9 mouse cellular contexts compared by ENCODE assay signal in the genomic region with DNA sequence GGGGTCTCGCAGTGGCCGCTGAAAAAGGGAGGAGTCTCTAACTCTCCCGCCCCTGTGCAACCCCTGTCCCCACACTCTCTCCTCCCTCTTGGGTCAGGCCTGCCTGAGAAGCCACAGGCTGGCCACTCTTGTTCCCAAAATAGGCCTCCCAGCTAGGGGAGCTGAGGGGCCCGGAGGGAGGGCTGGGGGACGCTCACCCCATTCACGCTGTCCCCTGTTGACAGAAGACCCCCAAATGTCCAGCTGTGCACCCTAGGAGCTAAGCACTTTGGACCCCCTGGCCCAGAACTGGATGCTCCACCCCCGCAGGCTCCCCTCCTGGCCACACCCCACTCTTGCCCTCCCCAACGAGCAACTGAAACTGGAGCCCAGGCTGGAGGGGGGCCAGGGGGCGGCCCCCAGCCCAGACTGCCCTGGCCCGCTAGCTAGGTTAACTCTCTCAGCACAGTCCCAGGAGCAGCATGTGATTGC. TPM values are rescaled to one million over a fixed set of nuclear protein-coding genes. Genes with fewer than 3 reads are reported as not detected.
DNase-seq lines count a peak whose midpoint lies in the region; ATAC-seq and TF ChIP-seq lines count a peak whose summit lies in the region.
"Had no signal": no experiment of that assay in that cellular context is flagged by ENCODE, and none has a peak within 500 bp of the region (broad histone marks: within the 10 kb centered on the region; RNA-seq: fewer than 3 reads in every experiment).

No protein-coding gene starts in this region.

- no peaks in the 10 kb centered on the region for H3K9me3 ChIP-seq in forebrain, embryonic 16.5 days (ENCODE audit: control insufficient read depth, low read length)
- no peaks in the 10 kb centered on the region for H3K9me3 ChIP-seq in forebrain, embryonic 15.5 days
- H3K9me3 ChIP-seq in lung, embryonic 14.5 days (ENCODE audit: low read depth, low read length): no peaks in the 10 kb centered on the region
- no peaks in the 10 kb centered on the region for H3K9me3 ChIP-seq in stomach, embryonic 16.5 days (replicated peaks; ENCODE audit: control insufficient read depth, low read length)

- TF ChIP-seq CTCF in lung, embryonic 14.5 days (IDR thresholded peaks at IDR 0.05; ENCODE audit: low read depth): no peak

- H3K4me1 ChIP-seq in forebrain, embryonic 16.5 days (replicated peaks; ENCODE audit: control insufficient read depth, insufficient read depth, low read length): peaks cover 26% of the 10 kb centered on the region
- H3K4me1 ChIP-seq in forebrain, embryonic 15.5 days: peaks cover 29% of the 10 kb centered on the region
- peaks cover 23% of the 10 kb centered on the region for H3K4me1 ChIP-seq in lung, embryonic 14.5 days (ENCODE audit: insufficient read depth)
- peaks cover 34% of the 10 kb centered on the region for H3K4me1 ChIP-seq in stomach, embryonic 16.5 days (ENCODE audit: control insufficient read depth, insufficient read depth, low read length)

- H3K4me3 ChIP-seq in forebrain, embryonic 16.5 days (replicated peaks; ENCODE audit: low read length): no peak overlapping the region
- H3K4me3 ChIP-seq in forebrain, embryonic 15.5 days: no peak overlapping the region
- H3K4me3 ChIP-seq in lung, embryonic 14.5 days (ENCODE audit: low read depth, low read length): peak overlapping the region; percentile 22
- peak overlapping the region; percentile 49 for H3K4me3 ChIP-seq in stomach, embryonic 16.5 days (replicated peaks; ENCODE audit: low read length)

- ATAC-seq in forebrain, embryonic 16.5 days: no peak
- no peak for ATAC-seq in forebrain, embryonic 15.5 days (replicated peaks)
- ATAC-seq in lung, embryonic 14.5 days (ENCODE audit: insufficient read depth): peak; percentile 89
- peak; percentile 86 for ATAC-seq in stomach, embryonic 16.5 days (ENCODE audit: insufficient read depth, low FRiP score)
- ATAC-seq in CD4-positive, CD25-positive, alpha-beta regulatory T cell, adult 4 months: no peak

- peaks cover 28% of the 10 kb centered on the region for H3K27me3 ChIP-seq in forebrain, embryonic 16.5 days (replicated peaks; ENCODE audit: control insufficient read depth, insufficient read depth, low read length)
- peaks cover 34% of the 10 kb centered on the region for H3K27me3 ChIP-seq in forebrain, embryonic 15.5 days
- H3K27me3 ChIP-seq in lung, embryonic 14.5 days (ENCODE audit: insufficient read depth, low read length): peaks cover 38% of the 10 kb centered on the region
- H3K27me3 ChIP-seq in stomach, embryonic 16.5 days (ENCODE audit: control insufficient read depth, insufficient read depth, low read length): peaks cover 31% of the 10 kb centered on the region

- WGBS in forebrain, embryonic 16.5 days: 5% methylated on average over 10 of the region's 10 CpGs
- 7% methylated on average over 10 of the region's 10 CpGs for WGBS in forebrain, embryonic 15.5 days
- WGBS in lung, embryonic 14.5 days: 5% methylated on average over 10 of the region's 10 CpGs
- WGBS in stomach, embryonic 16.5 days: 7% methylated on average over 10 of the region's 10 CpGs

- no peak overlapping the region for H3K27ac ChIP-seq in forebrain, embryonic 16.5 days (ENCODE audit: low read length)
- no peak overlapping the region for H3K27ac ChIP-seq in forebrain, embryonic 15.5 days (replicated peaks)
- peak overlapping the region; percentile 68; the same call in 1 of the 2 replicates for H3K27ac ChIP-seq in lung, embryonic 14.5 days (ENCODE audit: low read depth)
- peak overlapping the region; percentile 86 for H3K27ac ChIP-seq in stomach, embryonic 16.5 days (ENCODE audit: low read length)

- no peak overlapping the region for H3K4me2 ChIP-seq in forebrain, embryonic 16.5 days (ENCODE audit: low read length)
- no peak overlapping the region for H3K4me2 ChIP-seq in forebrain, embryonic 15.5 days (replicated peaks)
- H3K4me2 ChIP-seq in lung, embryonic 14.5 days: peak overlapping the region; percentile 51
- H3K4me2 ChIP-seq in stomach, embryonic 16.5 days (ENCODE audit: low read depth, low read length): peak overlapping the region; percentile 53

- 0 out of 2 replicates have a peak overlapping the region, but pooled peaks have one; percentile 13 for H3K9ac ChIP-seq in forebrain, embryonic 16.5 days (replicated peaks; ENCODE audit: low read depth, low read length)
- no peak overlapping the region for H3K9ac ChIP-seq in forebrain, embryonic 15.5 days (replicated peaks)
- peak overlapping the region; percentile 22; the same call in 1 of the 2 replicates for H3K9ac ChIP-seq in lung, embryonic 14.5 days
- H3K9ac ChIP-seq in stomach, embryonic 16.5 days (ENCODE audit: low read length): peak overlapping the region; percentile 65

- H3K36me3 ChIP-seq in forebrain, embryonic 16.5 days (ENCODE audit: control insufficient read depth, insufficient read depth): no peaks in the 10 kb centered on the region
- H3K36me3 ChIP-seq in forebrain, embryonic 15.5 days: no peaks in the 10 kb centered on the region
- H3K36me3 ChIP-seq in lung, embryonic 14.5 days (ENCODE audit: insufficient read depth): no peaks in the 10 kb centered on the region
- H3K36me3 ChIP-seq in stomach, embryonic 16.5 days (ENCODE audit: control insufficient read depth, insufficient read depth, low read length): no peaks in the 10 kb centered on the region

- peak; percentile 16 for DNase-seq in brain, adult 2 months (ENCODE audit: low read depth, low spot score)
- peak; percentile 86 for DNase-seq in heart, adult 8-10 months (ENCODE audit: low spot score)
- peak; percentile 33 to 67 for DNase-seq in kidney, adult 8-10 months
- peak; percentile 88 for DNase-seq in lung, embryonic 14.5 days

RNA-seq across cellular contexts. Expression of a gene that starts 1.6 kb away (rescaled TPM):
- 10.7 and 14.5 TPM in 2 replicates for polyA plus RNA-seq in forebrain, embryonic 16.5 days (2015; fragmentation: Nextera tagmentation; extraction: Ambion mirVana)
- polyA plus RNA-seq in forebrain, embryonic 15.5 days (2015; fragmentation: Nextera tagmentation; extraction: Ambion mirVana): 8.2 and 14.7 TPM in 2 replicates
- 1,000 to 10,000 TPM in 2 of 4 experiments, 100 to 1,000 TPM in 2; 843 to 1,156 (median 1,037) TPM for total RNA-seq in heart, adult 8-10 months (2022)
- 51.4 and 56.6 TPM in 2 replicates for polyA plus RNA-seq in lung, embryonic 14.5 days (2014; fragmentation: Nextera tagmentation; extraction: Ambion mirVana)
- 127 and 129 TPM in 2 replicates for polyA plus RNA-seq in stomach, embryonic 16.5 days (2015; fragmentation: Nextera tagmentation; extraction: Ambion mirVana)
- not detected for polyA plus RNA-seq in CD4-positive, CD25-positive, alpha-beta regulatory T cell, adult 4 months (2017; shearing (Covaris generic))
- total RNA-seq: CH12.LX had no signal

RNA-seq across cellular contexts. Expression of a gene that starts 3.8 kb away (rescaled TPM):
- polyA plus RNA-seq in forebrain, embryonic 16.5 days (2015; fragmentation: Nextera tagmentation; extraction: Ambion mirVana): 0.20 and 0.24 TPM in 2 replicates
- polyA plus RNA-seq in forebrain, embryonic 15.5 days (2015; fragmentation: Nextera tagmentation; extraction: Ambion mirVana): 0.20 and 0.26 TPM in 2 replicates
- 1 to 10 TPM; 2.6 to 3.8 (median 3.4) TPM for total RNA-seq in heart, adult 8-10 months (2022)
- 0.13 and 0.38 TPM in 2 replicates for polyA plus RNA-seq in lung, embryonic 14.5 days (2014; fragmentation: Nextera tagmentation; extraction: Ambion mirVana)
- polyA plus RNA-seq in stomach, embryonic 16.5 days (2015; fragmentation: Nextera tagmentation; extraction: Ambion mirVana): 0.92 and 1.7 TPM in 2 replicates
- not detected for polyA plus RNA-seq in CD4-positive, CD25-positive, alpha-beta regulatory T cell, adult 4 months (2017; shearing (Covaris generic))
- total RNA-seq: CH12.LX had no signal

RNA-seq across cellular contexts. Expression of a gene that starts 4.1 kb away (rescaled TPM):
- 51.0 and 95.0 TPM in 2 replicates for polyA plus RNA-seq in forebrain, embryonic 16.5 days (2015; fragmentation: Nextera tagmentation; extraction: Ambion mirVana)
- polyA plus RNA-seq in forebrain, embryonic 15.5 days (2015; fragmentation: Nextera tagmentation; extraction: Ambion mirVana): 49.2 and 60.4 TPM in 2 replicates
- 1 to 10 TPM in 2 of 4 experiments, under 1 TPM in 2; 0.49 to 1.5 (median 1.1) TPM for total RNA-seq in heart, adult 8-10 months (2022)
- 9.1 and 9.8 TPM in 2 replicates for polyA plus RNA-seq in lung, embryonic 14.5 days (2014; fragmentation: Nextera tagmentation; extraction: Ambion mirVana)
- 22.2 and 25.8 TPM in 2 replicates for polyA plus RNA-seq in stomach, embryonic 16.5 days (2015; fragmentation: Nextera tagmentation; extraction: Ambion mirVana)
- polyA plus RNA-seq in CD4-positive, CD25-positive, alpha-beta regulatory T cell, adult 4 months (2017; shearing (Covaris generic)): not detected
- total RNA-seq: CH12.LX had no signal

RNA-seq across cellular contexts. Expression of a gene that starts 13.1 kb away (rescaled TPM):
- 21.7 and 23.4 TPM in 2 replicates for polyA plus RNA-seq in forebrain, embryonic 16.5 days (2015; fragmentation: Nextera tagmentation; extraction: Ambion mirVana)
- polyA plus RNA-seq in forebrain, embryonic 15.5 days (2015; fragmentation: Nextera tagmentation; extraction: Ambion mirVana): 13.4 and 14.7 TPM in 2 replicates
- 10 to 100 TPM; 22.7 to 35.0 (median 28.4) TPM for total RNA-seq in heart, adult 8-10 months (2022)
- 40.4 and 43.9 TPM in 2 replicates for polyA plus RNA-seq in lung, embryonic 14.5 days (2014; fragmentation: Nextera tagmentation; extraction: Ambion mirVana)
- polyA plus RNA-seq in stomach, embryonic 16.5 days (2015; fragmentation: Nextera tagmentation; extraction: Ambion mirVana): 28.0 and 31.0 TPM in 2 replicates
- 1,000 to 10,000 TPM; 1,918 to 1,991 TPM for polyA plus RNA-seq in CD4-positive, CD25-positive, alpha-beta regulatory T cell, adult 4 months (2017; shearing (Covaris generic))

RNA-seq across cellular contexts. Expression of a gene that starts 21.1 kb away (rescaled TPM):
- 0.15 and 0.66 TPM in 2 replicates for polyA plus RNA-seq in forebrain, embryonic 16.5 days (2015; fragmentation: Nextera tagmentation; extraction: Ambion mirVana)
- not detected in 2 replicates for polyA plus RNA-seq in forebrain, embryonic 15.5 days (2015; fragmentation: Nextera tagmentation; extraction: Ambion mirVana)
- 1 to 10 TPM in 2 of 4 experiments, under 1 TPM in 2; 0.71 to 4.8 (median 1.6) TPM for total RNA-seq in heart, adult 8-10 months (2022)
- polyA plus RNA-seq in lung, embryonic 14.5 days (2014; fragmentation: Nextera tagmentation; extraction: Ambion mirVana): 30.7 and 34.0 TPM in 2 replicates
- polyA plus RNA-seq in stomach, embryonic 16.5 days (2015; fragmentation: Nextera tagmentation; extraction: Ambion mirVana): 497 and 614 TPM in 2 replicates
- polyA plus RNA-seq in CD4-positive, CD25-positive, alpha-beta regulatory T cell, adult 4 months (2017; shearing (Covaris generic)): under 1 TPM in 1 of 2 experiments, not detected in 1; 0.27 TPM
- total RNA-seq: CH12.LX had no signal

Comparison
In these comparisons a context has a peak if more than half of its experiments do, and no peak if none do; other contexts are left out.
1. ATAC-seq: peak in lung, embryonic 14.5 days (single experiment) and stomach, embryonic 16.5 days (single experiment); none in forebrain, embryonic 16.5 days (single experiment), forebrain, embryonic 15.5 days (single experiment) and CD4-positive, CD25-positive, alpha-beta regulatory T cell, adult 4 months (single experiment).
2. H3K27ac ChIP-seq: peak in lung, embryonic 14.5 days (single experiment) and stomach, embryonic 16.5 days (single experiment); none in forebrain, embryonic 16.5 days (single experiment) and forebrain, embryonic 15.5 days (single experiment).
3. H3K4me2 ChIP-seq: peak in lung, embryonic 14.5 days (single experiment) and stomach, embryonic 16.5 days (single experiment); none in forebrain, embryonic 16.5 days (single experiment) and forebrain, embryonic 15.5 days (single experiment).
4. H3K4me3 ChIP-seq: peak in lung, embryonic 14.5 days (single experiment) and stomach, embryonic 16.5 days (single experiment); none in forebrain, embryonic 16.5 days (single experiment) and forebrain, embryonic 15.5 days (single experiment).
5. DNase-seq: peak in every context shown above with its lines; median percentile 88 in lung, embryonic 14.5 days; 86 in heart, adult 8-10 months; 50 in kidney, adult 8-10 months; 16 in brain, adult 2 months.
6. RNA of a gene that starts 4.1 kb away (polyA plus RNA-seq): 51.0 to 95.0 TPM in forebrain, embryonic 16.5 days, 49.2 to 60.4 TPM in forebrain, embryonic 15.5 days, 22.2 to 25.8 TPM in stomach, embryonic 16.5 days and 9.1 to 9.8 TPM in lung, embryonic 14.5 days; not detected in CD4-positive, CD25-positive, alpha-beta regulatory T cell, adult 4 months; every median in the first group is over 10 times any median in the second.